Mouse (Mus musculus) yolk sac, embryonic 10.5 days (tissue): ENCODE data around the gene Olr1.
"Not testable (repeated sequence)": the region's sequence is repeated elsewhere in the genome, so short reads cannot be mapped to it uniquely, and the experiment has no call there.

Source experiments
- DNase-seq: peaks from one replicate; pipeline ENCODE4 v3.0.0-alpha.2; 2017; ENCODE audit warnings: low spot score

The Olr1 gene

GRCm38 (mm10) chr6:129512367-129512766 is 5.4 kb upstream of the Olr1 start, which contains the start of gene Tmem52b:
Tmem52b (plus strand) TSS chr6:129512555.
- DNase-seq = no peak

GRCm38 (mm10) chr6:129510120-129510911 is 3.4 kb upstream of the Olr1 start:
- DNase-seq = no peak

DNA sequence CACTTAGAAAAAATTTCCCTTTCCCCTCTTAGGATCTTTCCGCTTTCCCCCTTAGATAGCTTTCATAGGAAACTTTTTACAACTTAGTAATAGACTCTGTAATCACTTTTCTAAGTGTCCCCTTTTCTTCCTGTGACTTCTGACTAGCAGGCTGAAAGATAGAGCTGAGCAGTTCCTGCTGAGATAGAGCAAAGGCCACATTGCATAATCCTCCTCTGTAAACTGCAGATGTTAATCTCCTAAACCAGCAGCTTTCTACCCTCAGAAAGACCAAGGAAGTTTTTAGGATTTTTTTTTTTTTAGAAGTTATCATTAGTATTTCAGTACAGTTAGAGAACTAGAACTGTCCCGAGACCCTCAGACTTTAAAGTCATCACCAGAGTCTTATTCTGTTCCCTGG is 3.5 kb downstream of the Olr1 start:
- DNase-seq = no peak

GRCm38 (mm10) chr6:129499516-129499915 is 7.4 kb downstream of the Olr1 start:
- not testable (repeated sequence) for DNase-seq

DNA sequence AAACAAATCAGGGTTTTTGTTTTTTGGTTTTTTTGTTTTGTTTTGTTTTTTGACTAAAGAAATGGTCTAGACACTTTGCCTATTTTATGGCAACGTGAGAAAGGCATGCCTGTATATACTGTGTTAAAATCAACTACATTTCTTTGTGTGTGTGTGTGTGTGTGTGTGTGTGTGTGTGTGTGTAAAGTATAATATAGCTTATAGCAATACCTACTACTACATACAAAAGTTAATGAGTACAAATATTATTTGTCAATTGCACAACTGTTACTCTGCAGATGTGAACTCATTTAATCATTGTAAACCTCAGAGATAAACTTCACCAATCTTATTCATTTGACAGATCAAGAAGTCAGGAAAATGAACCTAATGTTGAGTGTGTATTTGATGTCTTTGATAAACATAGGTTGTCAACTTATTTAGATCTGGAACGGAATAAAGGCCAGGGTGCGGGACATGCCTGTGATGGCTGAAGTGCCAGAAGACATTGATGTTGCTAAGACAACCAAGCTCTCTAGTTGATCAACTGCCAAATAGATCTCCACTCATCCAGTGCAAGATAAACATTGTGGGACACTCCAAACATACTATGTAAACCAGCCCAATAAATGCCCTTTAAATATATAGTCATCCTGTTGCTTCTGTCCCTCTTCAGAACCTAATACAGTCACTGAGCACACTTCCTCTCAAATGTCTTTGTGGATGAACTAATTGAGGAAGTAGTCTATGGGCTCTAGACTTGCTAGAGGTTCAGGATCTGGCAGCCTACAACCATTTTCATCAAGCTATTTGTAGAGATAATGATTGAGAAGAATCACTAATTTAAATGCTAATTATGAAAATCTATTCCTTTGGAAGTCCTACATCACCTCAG is 9.4 kb downstream of the Olr1 start:
- no peak for DNase-seq

GRCm38 (mm10) chr6:129494924-129495323 is 12.0 kb downstream of the Olr1 start:
- no peak for DNase-seq

DNA sequence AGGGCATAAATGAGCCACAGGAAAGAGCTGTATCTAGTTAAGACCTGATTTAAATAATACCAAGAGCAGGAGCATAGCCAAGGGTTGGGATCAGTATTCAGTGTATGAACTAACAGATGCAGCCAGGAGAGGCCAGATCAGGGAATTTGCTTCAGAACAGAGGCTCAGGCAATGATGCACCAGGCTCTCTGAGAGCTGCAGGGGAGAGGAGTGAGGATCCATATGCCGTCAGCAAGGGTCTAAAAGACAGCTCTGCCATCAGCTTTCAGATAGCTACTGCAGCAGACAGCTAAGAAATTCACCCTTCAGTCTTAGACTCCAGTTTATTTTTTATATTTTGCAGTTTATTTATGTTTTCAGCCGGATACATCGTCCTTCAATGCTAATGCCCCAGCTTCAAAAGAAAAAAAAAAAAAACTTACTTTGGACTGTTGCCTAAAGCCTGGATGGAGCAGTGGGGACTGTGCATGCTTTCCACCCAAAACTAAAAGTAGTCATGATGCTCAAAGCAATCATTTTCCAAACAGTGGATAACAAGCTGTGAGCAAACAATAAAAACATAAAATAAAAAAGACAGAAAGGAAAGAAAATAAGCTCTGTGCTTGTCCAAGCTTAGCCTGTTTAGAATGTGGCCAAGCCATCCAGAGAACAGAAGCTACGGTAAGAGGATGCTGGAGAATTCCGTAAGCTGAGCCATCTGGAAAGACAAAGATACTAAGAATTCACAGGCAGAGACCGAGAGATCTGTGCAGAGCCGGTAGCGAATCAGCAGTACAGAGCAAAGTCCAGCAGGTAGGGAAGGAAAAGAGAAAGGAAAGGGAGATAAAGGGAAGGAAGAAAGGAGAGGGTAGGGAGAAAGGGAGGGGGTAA is 26.6 kb downstream of the Olr1 start:
- DNase-seq = no peak

- DNase-seq = no peak
Observed at GRCm38 (mm10) chr6:129476404-129477126, 30.4 kb downstream of the Olr1 start.

- no peak for DNase-seq
Observed at GRCm38 (mm10) chr6:129472627-129473026, 34.3 kb downstream of the Olr1 start.

- DNase-seq = no peak
Observed at GRCm38 (mm10) chr6:129471386-129471785, 35.6 kb downstream of the Olr1 start.

- no peak for DNase-seq
Observed at GRCm38 (mm10) chr6:129451411-129452039, 55.4 kb downstream of the Olr1 start, which contains the start of gene Clec1a. Clec1a (minus strand) TSS chr6:129452000.

DNA sequence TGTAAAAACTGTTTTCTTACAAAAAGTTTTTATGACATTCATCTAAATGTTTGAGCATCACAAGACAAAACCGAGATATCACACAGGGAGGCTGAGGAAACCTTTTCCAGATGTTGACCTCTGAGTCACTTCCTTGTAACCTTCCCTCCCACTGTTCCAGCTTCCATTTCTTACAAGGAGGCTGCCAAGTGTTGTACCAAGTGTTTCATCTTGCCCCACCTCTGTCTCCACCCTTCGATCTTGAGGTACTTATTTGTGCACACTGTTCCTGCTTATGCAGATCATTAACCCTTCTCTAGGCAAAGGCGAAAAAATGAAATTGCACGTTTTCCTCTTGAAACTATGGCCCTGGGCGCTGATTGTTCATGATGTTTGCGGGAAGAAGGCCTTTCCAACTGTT is 57.2 kb downstream of the Olr1 start:
- DNase-seq = no peak

- no peak for DNase-seq
Observed at GRCm38 (mm10) chr6:129438033-129438432, 68.9 kb downstream of the Olr1 start.

DNA sequence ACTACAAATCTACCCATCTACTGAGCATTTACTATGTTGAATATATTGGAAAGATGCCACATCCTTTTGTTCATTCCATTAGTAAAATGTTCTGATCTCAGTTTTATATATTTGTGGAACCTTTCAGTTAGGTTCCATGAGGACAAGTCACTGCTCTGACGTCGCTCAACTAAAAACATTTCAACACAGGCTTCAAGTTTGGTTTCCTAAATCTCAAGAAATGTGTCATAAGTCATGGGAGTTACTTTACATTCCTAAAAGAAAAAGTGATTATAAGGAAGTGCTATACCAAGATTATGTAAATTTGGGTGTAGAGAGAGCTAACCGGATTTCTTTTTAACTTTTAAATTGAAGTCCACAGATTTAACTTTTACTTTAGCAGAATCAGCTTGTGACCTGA is 70.9 kb downstream of the Olr1 start:
- no peak for DNase-seq
